Mouse (Mus musculus) heart, postnatal 25 days (tissue): Measurements from ENCODE around the gene Tnr. TPM values are rescaled to one million over a fixed set of nuclear protein-coding genes. Genes with fewer than 3 reads are reported as not detected.
A peak's percentile ranks its signal among the peaks of the same experiment; 100 is the strongest.
"Not testable (repeated sequence)": the region's sequence is repeated elsewhere in the genome, so short reads cannot be mapped to it uniquely, and the experiment has no call there.

Experiments used
- DNase-seq: peaks from one replicate; pipeline ENCODE4 v3.0.0; 2022; ENCODE audit warnings: low spot score
- intact Hi-C: fragments of 180-260 bp; cut with DNase I; formaldehyde crosslinking; loops from one replicate; pipeline ENCODE4 v1.15.1; 2025
- total RNA-seq, 2 experiments: library from RNA; stranded (reverse); gene quantifications; 2 replicates each; pipeline ENCODE4 v1.2.3; 2021

Tnr gene
- total RNA-seq, 2 experiments from 2014 or later, result 0.21 to 0.28 TPM

DNA sequence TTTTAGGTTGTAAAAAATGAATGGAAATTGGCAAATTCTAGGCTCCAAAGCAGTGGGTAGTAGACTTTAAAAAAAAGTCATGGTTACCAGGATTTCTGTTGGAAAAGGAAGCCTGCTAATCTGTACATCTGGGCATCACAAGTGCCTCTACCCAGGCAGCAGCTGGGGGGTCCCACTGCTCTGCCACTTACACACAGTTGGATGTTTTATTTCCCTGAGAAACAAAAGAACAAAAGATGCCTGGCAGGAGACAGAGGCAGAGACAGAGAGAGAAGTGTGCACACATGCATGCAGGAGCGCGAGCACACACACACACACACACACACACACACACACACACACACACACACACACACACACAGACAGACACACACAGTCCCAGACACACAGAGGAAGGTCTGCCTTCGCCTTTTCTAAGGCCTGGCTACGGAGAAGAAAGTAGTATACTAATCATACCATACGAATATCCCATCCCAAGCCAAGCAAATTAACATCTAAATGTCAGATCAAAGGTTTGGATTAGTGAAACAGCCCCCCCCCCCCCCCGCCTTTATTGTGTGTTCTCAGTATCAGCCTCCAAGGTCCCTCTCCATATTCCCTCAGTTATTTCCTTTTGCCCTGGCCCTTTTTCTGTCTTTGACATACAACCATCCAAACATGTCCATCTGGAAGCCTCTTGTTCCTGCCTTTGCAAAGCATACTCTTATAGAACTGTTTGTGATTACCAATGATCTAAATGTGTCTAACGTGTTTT, 378.0 kb downstream of the Tnr start:
- no peak for DNase-seq
- intact Hi-C loops, result no loop called here

DNA sequence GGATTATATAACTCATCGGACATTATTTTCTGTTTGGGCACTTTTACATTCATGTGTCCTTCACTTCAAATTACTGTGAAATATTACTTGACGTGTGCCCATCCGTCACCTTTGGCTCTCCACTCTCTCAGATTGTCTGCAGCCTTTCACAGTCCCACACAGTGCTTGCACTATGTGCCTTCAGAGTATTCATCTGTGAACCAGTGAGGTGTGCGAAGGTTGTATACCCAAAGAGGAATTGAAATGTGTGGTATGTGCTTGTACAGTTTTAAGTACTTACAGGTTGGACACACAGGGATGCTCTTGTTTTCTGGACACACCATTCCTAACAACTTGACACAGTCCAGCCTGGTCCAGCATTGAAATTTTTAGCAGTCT, 378.5 kb downstream of the Tnr start:
- intact Hi-C loops, result no loop called here
- no peak for DNase-seq

DNA sequence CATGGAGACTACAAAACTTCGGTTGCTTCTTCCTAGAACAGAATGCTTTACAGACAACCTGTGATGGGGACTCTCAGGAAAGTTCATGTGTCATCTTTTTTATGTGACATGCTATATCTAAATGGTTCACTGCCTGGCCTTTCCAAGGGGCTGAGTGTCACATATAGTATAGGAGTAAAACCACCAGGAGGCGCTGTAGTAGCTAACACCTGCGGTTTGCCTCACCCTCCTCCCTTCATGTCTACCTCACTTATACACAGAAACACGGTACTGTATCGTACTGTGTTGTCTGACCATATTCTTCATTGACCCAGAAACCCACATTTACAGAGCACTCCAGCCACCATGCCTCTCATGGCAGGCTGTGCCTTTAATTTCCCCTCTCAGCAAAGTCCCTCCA, 387.4 kb downstream of the Tnr start:
- DNase-seq, result no peak
- intact Hi-C loops, result loop anchor here (1.0 to 10.0 kb wide), 4 partner anchors 86 to 274 kb away; no protein-coding TSS in a partner anchor

DNA sequence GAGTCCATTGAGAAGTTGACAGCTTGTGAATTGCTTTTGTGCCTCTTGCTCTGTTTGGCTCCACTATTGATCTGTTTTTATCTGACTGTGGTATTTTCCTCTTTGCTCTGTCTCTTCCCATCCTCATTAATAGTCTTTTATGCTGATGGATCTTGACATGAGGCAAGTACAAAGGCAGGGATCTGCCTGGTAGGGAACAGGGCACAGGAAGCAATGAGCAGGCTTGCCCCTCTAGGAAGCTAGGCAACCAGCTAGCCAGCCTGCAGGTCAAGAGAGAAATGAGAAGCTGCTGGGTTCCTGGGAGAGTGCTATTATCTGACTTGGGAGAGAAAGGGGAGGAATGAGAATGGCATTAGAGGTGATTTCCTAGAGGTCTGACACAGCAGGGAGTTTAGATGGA, 391.2 kb downstream of the Tnr start:
- DNase-seq, result no peak
- intact Hi-C loops, result loop anchor here (5.0 to 10.0 kb wide), 3 partner anchors 83 to 270 kb away; no protein-coding TSS in a partner anchor

DNA sequence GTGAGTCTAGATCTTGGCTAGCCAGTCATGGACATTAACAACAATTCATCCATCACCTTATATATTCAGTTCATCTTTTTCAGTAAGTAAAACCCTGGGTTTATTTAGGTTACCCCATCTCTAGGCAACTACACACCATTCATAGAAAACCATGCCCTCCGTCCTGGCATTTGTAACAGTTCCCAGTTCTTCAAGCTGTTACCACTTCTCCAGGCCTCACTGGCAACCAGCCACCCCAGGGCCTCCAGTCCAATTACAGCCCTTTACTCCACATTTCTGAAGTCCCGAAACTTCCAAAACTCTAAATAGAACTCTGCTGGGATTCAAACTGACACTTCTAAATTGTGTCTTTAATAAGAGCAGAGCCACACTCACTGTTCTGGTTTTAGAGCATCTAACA, 397.0 kb downstream of the Tnr start:
- DNase-seq, result no peak
- intact Hi-C loops, result loop anchor here (5.0 kb wide), 1 partner anchor 122 kb away; the partner anchor contains the start of gene 4930523C07Rik

DNA sequence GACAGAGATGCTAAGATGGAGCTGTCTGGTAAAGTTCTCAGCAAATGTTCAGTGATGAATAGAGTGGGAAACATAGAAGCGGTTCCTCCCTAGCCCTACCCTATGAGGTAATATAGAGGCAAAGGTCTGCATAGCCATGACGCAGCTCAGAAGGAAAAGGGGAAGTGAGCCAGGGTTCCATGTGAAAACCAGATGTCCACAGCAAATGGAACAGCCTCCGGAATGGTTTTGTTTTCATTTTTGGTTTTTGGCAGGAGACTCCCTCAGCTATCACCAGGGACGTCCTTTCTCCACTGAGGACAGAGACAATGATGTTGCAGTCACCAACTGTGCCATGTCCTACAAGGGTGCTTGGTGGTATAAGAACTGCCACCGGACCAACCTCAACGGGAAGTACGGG, 399.4 kb downstream of the Tnr start:
- DNase-seq, result peak; percentile 47
- intact Hi-C loops, result loop anchor here (5.0 kb wide), 1 partner anchor 119 kb away; the partner anchor contains the start of gene 4930523C07Rik

DNA sequence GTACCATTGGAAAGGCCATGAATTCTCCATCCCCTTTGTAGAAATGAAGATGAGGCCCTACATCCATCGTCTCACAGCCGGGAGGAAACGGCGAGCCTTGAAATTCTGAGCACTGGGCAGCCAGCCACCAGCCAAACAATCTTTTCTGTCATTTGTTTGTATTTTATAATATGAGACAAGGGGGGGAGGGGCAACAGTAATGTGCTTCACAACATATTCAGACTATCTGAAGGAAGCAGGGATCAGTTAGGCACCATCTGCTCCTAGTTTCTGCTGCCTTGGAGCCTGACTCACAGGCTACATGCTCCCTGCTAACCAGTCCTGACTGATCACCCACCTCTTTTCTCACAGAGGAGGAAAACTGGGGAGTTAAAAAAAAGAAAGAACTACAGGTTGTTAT, 400.5 kb downstream of the Tnr start:
- intact Hi-C loops, result loop anchor here (5.0 kb wide), 1 partner anchor 118 kb away; the partner anchor contains the start of gene 4930523C07Rik
- no peak for DNase-seq

DNA sequence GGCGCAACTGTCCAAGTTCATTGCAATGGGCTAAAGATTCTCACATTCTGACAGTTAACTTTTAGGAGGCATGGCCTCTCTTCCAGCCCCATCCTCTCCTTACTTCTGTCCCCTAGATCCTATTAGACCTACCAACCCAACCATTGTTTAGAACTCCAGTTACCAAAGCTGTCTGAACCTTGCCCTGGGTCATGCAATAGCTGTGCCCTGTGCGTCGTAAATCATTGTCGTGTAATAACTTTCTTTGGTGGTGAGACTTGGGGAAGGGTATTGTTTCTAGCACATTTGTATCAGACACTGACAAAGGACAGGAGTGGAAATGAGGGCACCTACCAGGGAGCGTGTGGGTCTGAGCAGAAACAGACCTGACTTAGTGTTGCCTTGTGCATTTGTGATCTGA, 401.1 kb downstream of the Tnr start:
- intact Hi-C loops, result loop anchor here (5.0 kb wide), 1 partner anchor 118 kb away; the partner anchor contains the start of gene 4930523C07Rik
- DNase-seq, result no peak

DNA sequence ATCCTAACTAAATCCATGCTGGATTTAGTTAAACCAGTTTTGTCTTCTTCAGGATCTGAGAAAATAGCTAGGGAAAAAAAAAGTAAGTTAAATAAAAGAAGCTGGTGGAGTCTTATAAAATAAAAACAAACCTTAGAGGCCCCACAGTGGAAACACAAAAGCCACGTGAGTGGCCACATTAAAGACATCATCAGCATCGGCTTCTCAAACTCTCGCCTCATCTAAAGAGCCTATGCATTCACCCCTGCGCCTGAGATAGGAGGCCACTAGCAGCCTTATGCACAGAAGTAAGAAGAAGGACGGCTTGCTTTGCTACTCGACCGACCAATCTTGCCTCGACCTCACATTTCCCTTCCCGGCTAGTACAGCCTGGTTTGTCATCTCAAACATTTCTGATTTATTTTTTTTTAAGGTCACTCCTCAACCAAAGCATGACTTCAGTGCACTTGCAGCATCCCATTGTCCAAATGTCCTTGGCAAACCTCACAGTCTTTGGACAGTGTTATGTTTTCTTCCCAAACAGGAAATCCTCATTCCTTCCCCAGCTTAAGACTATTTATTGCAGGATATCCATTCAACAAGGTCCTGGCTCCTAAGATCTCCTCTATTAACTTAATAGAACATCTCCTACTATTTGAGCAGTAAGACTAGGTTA, 405.2 kb downstream of the Tnr start:
- no peak for DNase-seq
- intact Hi-C loops, result no loop called here

DNA sequence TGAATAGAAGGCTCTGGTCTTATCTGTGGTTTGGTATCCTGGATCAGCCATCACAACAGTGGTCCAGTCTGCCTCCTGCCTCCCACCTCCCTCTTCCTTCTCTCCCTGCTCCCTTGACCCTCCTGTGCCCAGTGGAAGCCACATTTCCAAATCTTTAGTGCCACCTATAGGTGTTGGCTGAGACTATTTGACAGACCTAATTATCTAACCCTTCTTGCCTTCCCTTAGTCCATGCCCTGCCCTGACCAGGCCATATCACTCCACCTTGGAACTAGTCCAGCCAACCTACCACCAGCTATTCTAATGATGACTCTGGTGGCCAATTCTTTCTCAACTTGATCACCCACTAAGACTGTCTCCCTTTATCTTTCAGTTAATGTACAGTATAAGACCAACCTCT, 408.5 kb downstream of the Tnr start:
- intact Hi-C loops, result no loop called here
- no peak for DNase-seq

DNA sequence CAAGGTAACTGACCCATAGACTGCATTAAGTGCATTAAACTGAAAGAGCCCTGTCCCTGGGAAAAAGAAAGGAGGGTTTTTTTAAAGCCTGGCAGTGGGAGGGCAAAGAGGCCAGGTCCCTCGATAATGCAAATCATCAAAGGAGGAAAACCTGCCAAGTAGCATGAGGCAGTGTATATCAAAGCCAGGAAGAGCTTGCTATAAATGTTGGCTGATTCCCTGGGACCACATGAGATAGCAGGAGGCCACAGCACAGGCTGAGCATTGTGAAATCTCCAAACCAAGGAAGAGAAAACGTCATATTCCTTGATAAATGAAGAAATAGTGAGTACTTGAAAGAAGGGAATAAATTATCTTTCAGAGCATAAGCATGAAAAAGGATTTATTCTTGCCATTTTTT, 409.0 kb downstream of the Tnr start:
- intact Hi-C loops, result no loop called here

DNA sequence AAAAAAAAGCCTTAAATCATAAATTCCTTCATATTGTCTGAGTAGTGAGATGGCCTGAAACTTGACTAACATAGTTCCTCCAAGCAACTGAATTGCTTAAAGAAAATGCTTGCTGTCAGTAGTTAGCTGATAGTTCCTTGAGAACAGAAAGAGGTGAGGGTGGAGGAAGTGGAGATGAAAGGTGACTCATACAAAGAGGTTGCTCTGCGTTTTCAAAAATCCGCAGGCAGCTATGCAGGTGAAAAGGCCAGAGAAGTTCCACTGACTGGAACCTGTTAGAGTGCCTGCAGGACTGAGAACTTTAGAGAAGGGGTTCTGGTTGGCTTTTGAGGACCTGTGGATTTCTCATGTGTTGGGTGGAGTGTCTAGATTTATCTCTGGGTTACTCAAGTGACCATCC, 414.9 kb downstream of the Tnr start:
- intact Hi-C loops, result no loop called here
- DNase-seq, result no peak

More for the DNA sequence above, 409.0 kb downstream of the Tnr start:
- DNase-seq, result no peak

DNA sequence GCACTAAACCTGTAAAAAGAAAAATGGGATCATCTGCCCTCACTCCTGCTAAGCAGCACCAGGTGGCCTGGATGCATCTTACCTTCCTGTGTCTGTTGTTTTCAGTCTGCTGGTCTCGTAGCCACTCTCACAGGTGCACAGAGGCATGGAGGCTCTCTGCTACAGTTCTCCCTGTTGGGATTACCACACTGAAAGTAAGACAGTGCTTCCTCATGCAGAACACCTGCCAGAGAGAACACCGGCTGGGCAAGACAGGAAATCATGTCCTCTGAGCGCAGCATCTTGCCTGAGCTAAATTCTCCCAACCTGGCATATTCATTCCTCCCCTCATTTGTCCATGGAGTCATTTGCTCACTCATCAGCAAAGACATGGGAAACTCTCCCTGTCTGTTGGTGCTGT, 415.8 kb downstream of the Tnr start:
- no peak for DNase-seq
- intact Hi-C loops, result no loop called here

DNA sequence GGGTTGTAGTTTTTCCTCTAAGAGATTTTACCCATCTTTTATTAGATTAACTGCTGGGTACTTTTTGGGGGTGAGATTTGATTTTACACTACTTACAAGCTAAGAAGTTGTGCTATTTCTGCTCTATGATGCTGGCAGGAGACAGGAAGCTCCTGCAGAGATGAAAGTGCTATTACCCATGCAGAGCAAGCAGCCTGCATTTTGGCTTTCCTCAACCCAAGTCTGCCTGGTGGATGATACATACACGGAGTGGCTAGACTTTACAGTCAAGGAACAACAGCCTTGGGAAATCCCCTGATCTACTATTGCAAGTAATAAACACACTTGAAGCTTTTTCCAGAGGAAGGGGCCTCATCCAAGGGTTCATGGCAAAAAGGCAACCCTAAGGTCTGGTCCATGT, 430.0 kb downstream of the Tnr start:
- DNase-seq, result no peak
- intact Hi-C loops, result loop anchor here (5.0 kb wide), 1 partner anchor 49 kb away; no protein-coding TSS in a partner anchor

DNA sequence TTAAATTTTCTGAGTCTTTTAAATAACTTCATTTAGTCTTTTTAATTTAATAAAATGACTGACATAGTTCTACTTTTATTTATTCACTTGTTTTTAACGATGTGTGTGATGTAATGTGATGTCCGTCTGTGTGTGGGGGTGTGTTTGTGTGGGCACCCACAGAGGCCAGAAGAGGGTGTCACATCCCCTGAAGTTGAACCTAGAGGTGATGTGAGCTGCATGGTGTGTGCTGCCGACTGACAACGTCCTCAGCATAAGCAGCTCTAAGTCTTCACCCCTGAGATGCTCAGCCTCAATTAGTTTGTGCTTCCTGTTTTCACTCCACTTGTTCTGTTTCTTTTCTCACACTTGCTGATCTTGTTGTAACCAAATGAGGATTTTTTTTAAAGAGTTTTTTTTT, 439.8 kb downstream of the Tnr start:
- no peak for DNase-seq
- intact Hi-C loops, result no loop called here

DNA sequence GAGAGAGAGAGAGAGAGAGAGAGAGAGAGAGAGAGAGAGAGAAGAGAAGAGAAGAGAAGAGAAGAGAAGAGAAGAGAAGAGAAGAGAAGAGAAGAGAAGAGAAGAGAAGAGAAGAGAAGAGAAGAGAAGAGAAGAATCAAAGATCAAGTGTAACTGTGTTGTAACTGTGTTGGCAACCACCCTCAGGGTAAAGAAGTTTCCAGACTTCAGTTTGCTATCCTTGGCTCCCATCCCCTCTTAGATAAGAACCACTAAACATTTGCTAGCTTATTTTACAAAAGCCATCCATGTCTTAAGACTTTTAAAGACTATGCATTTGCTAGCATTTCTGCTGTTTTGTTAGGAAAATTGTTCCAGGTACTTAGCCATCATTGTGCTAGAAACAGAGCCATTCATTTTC, 442.7 kb downstream of the Tnr start:
- intact Hi-C loops, DNase-seq: not testable (repeated sequence)

DNA sequence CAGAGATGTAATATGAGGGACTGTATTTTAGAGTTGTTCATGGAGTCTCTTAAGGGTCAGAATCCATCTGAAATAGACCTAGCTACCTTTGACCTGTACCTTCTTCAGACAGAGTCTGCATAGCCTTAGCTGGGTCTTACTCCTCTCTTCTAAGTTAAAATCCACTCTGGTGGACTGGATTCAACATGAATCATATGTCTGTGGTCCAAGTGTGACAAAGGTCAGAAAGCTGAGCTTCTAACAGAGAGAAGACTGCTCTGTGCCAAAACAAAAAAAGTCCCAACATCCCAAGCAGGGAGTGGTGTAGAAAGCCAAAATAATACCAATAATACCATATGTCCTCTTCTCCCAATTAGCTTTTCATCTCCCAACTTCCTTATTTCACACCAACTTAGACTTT, 444.8 kb downstream of the Tnr start:
- intact Hi-C loops, result no loop called here
- no peak for DNase-seq

DNA sequence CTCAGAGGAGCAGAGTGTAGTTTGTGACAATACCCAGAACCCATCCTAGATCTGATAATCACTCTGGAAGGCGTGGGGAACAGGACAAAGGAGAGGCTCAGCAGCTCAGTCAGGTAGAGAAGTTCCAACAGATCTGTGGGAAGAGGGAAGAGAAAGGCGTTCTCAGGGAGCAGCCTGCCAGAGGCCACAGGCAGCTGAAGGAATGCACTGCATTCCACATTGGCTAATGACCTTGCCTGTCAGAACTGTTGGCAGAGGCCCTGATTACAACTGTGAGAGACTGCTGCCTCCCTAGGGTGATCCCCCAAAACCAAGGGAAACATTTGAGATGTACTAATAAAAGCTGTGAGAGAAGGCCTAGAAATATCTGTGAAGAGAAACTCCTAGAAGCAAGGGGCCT, 454.2 kb downstream of the Tnr start:
- peak; percentile 8 for DNase-seq
- intact Hi-C loops, result loop anchor here (5.0 kb wide), 1 partner anchor 65 kb away; the partner anchor contains the start of gene 4930523C07Rik

DNA sequence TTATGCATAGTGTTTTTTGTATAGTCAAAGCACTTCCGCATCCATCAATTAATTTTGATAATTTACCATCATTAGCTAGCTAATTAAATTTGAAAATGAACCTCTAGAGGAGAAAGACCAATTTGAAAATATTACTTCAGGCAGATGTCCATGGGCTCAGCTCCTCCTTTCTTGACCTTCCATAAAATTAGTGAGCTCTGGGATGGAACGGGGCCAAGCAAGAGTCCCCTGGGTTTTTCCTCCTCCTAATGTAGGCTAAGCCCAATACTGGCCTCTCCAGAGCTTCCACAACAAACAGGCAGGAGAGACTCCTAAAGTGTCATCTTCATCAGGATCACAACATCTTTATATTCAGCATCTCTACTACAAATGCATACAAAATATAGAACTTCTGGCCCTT, 455.5 kb downstream of the Tnr start:
- DNase-seq, result no peak
- intact Hi-C loops, result loop anchor here (5.0 kb wide), 1 partner anchor 63 kb away; the partner anchor contains the start of gene 4930523C07Rik

DNA sequence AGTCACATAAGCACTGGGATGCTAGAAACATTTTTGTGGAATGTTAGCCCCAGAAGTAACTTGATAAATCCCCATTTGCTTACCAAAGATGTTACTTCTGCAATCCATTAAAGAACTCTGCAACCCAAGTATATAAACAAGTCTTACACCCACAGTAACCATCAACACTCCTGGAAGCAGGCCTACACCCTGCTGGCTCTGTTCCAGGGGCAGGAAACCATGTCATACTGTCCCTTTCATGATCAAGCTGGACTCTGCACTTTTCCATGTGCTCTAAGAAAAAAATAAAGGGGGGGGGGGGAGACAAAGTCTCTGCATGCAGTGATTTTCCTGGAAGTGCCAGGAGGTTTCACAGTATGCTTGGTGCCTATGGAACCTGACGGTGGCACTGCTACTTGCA, 456.8 kb downstream of the Tnr start:
- DNase-seq, result no peak
- intact Hi-C loops, result no loop called here
